Mouse (Mus musculus): ENCODE results near the gene Med9. TPM values are rescaled to one million over a fixed set of nuclear protein-coding genes. Genes with fewer than 3 reads are reported as not detected.

The Med9 gene
- total and polyA plus RNA-seq, 3 experiments, result 35.5 to 43.3 (median 41.6) TPM

DNA sequence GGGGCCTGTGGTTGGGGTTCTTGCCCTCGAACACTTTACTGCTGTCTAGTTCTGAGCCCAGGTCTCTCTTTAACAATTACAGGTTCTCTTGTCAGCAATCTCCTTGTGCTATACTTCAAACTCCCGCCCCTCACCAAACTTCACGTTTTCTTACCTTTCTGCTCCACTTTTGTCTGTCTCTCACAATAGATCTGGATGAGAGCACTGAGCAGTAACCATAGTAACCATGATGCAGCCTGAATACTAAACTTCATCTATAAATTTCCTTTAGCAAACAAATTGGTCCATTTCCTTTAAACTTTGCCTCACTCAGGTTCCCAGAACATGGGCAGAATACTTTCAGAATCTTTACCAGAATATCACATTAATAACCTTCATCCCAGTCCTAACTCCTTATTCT lies 61.4 kb downstream of the Med9 start:
- H3K27ac ChIP-seq (ENCODE audit: insufficient read depth, low read depth), result no peak overlapping the region
- no peaks in the 10 kb centered on the region for H3K36me3 ChIP-seq (replicated peaks in 1 of 2; ENCODE audit: control insufficient read depth in 1 of 2, insufficient read depth in 1 of 2, low read length in 1 of 2)
- H3K4me1 ChIP-seq (ENCODE audit: control insufficient read depth in 1 of 2, insufficient read depth in 2 of 2), result no peaks in the 10 kb centered on the region
- H3K9ac ChIP-seq (ENCODE audit: insufficient read depth, low read depth), result no peak overlapping the region
- no peak overlapping the region for H3K4me2 ChIP-seq (ENCODE audit: insufficient read depth, low read depth, poor library complexity, severe bottlenecking)
- in situ Hi-C loops (cut with MboI; ENCODE audit: low pct_ligation_motif_present, low pct_unique_long_range_greater_than_20kb, low sequenced_read_pairs) (no loop called here), dilution Hi-C loops (cut with MboI; ENCODE audit: extremely low pct_ligation_motif_present, extremely low pct_unique_long_range_greater_than_20kb, low sequenced_read_pairs) (no loop called here)
- H3K9me3 ChIP-seq (replicated peaks; ENCODE audit: low read length), result no peaks in the 10 kb centered on the region
- no peak for TF ChIP-seq USF2 (conservative IDR thresholded peaks at IDR 0.05; ENCODE audit: low read depth, low read length)
- no peak for TF ChIP-seq POLR2AphosphoS2 (IDR thresholded peaks at IDR 0.05; ENCODE audit: low read depth, low read length)
- TF ChIP-seq ZKSCAN1 (IDR thresholded peaks at IDR 0.05; ENCODE audit: borderline replicate concordance, low read depth, low read length), result no peak
- TF ChIP-seq TBP (conservative IDR thresholded peaks at IDR 0.05; ENCODE audit: low read depth, low read length), result no peak
- no peak for TF ChIP-seq KAT2A (IDR thresholded peaks at IDR 0.05; ENCODE audit: insufficient replicate concordance, low read length)
- no peak for TF ChIP-seq MAZ (IDR thresholded peaks at IDR 0.05; ENCODE audit: low read depth, low read length)
- TF ChIP-seq USF1 (IDR thresholded peaks at IDR 0.05; ENCODE audit: low read depth, low read length), result no peak
- no peak for TF ChIP-seq POLR2A (IDR thresholded peaks at IDR 0.05; ENCODE audit: low read depth, low read length)
- TF ChIP-seq NRF1 (IDR thresholded peaks at IDR 0.05; ENCODE audit: low read depth, low read length), result no peak
- TF ChIP-seq SIN3A (IDR thresholded peaks at IDR 0.05; ENCODE audit: low read length), result no peak
- no peak for TF ChIP-seq ELF1 (IDR thresholded peaks at IDR 0.05; ENCODE audit: low read depth, low read length)
- TF ChIP-seq CHD1 (IDR thresholded peaks at IDR 0.05; ENCODE audit: low read depth, low read length), result no peak
- TF ChIP-seq BHLHE40 (IDR thresholded peaks at IDR 0.05; ENCODE audit: low read depth, low read length), result no peak
- no peak for TF ChIP-seq MYC (IDR thresholded peaks at IDR 0.05; ENCODE audit: low read depth, low read length)
- no peak for TF ChIP-seq MEF2A (IDR thresholded peaks at IDR 0.05; ENCODE audit: borderline replicate concordance, low read depth, low read length)
- no peak for TF ChIP-seq SMC3 (IDR thresholded peaks at IDR 0.05; ENCODE audit: low read depth, low read length)
- no peak for TF ChIP-seq PAX5 (IDR thresholded peaks at IDR 0.05; ENCODE audit: low read length)
- TF ChIP-seq E2F4 (IDR thresholded peaks at IDR 0.05; ENCODE audit: insufficient replicate concordance, low read depth, low read length), result no peak
- no peak overlapping the region for H3K4me3 ChIP-seq (replicated peaks in 1 of 3; ENCODE audit: low read depth in 2 of 3, low read length in 2 of 3, poor library complexity in 1 of 3)
- no peak for DNase-seq (ENCODE audit: extremely low read depth)
- peaks cover 2% of the 10 kb centered on the region for H3K27me3 ChIP-seq (replicated peaks)
- no peaks in the 10 kb centered on the region for H3K79me2 ChIP-seq (replicated peaks; ENCODE audit: control insufficient read depth, extremely low read depth, insufficient read depth, poor library complexity, severe bottlenecking)

DNA sequence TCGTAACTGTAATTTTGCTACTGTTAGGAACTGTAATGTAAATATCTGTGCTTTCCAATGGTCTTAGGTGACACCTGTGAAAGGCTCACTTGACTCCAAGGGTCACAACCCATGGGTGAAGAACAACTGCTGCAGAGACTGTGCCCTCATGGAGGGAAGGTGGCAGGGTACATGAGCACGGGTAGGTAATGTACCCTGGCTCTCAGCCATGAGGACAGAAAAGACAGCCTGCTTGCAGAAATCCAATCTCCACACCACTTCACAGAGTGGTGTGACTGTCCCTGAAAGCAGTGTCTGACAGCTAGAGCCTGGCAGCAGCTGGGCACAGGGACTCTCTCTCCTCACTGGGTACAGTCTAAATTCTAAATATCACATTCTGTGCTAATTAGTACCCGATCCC lies 63.5 kb downstream of the Med9 start:
- Histone ChIP-seq H3K4me1 (ENCODE audit: control insufficient read depth in 1 of 2, insufficient read depth in 2 of 2) (no peaks in the 10 kb centered on the region), H3K27me3 (replicated peaks) (peaks cover 2% of the 10 kb centered on the region), H3K36me3 (replicated peaks in 1 of 2; ENCODE audit: control insufficient read depth in 1 of 2, insufficient read depth in 1 of 2, low read length in 1 of 2) (no peaks in the 10 kb centered on the region), H3K79me2 (replicated peaks; ENCODE audit: control insufficient read depth, extremely low read depth, insufficient read depth, poor library complexity, severe bottlenecking) (no peaks in the 10 kb centered on the region), H3K9ac (ENCODE audit: insufficient read depth, low read depth) (no peak overlapping the region), H3K4me2 (ENCODE audit: insufficient read depth, low read depth, poor library complexity, severe bottlenecking) (no peak overlapping the region), H3K27ac (ENCODE audit: insufficient read depth, low read depth) (no peak overlapping the region), H3K4me3 (replicated peaks in 1 of 3; ENCODE audit: low read depth in 2 of 3, low read length in 2 of 3, poor library complexity in 1 of 3) (no peak overlapping the region), H3K9me3 (replicated peaks; ENCODE audit: low read length) (no peaks in the 10 kb centered on the region)
- no peak for DNase-seq (ENCODE audit: extremely low read depth)
- dilution Hi-C loops (cut with MboI; ENCODE audit: extremely low pct_ligation_motif_present, extremely low pct_unique_long_range_greater_than_20kb, low sequenced_read_pairs) (no loop called here), in situ Hi-C loops (cut with MboI; ENCODE audit: low pct_ligation_motif_present, low pct_unique_long_range_greater_than_20kb, low sequenced_read_pairs) (no loop called here)
- TF ChIP-seq ELF1 (IDR thresholded peaks at IDR 0.05; ENCODE audit: low read depth, low read length) (no peak), E2F4 (IDR thresholded peaks at IDR 0.05; ENCODE audit: insufficient replicate concordance, low read depth, low read length) (no peak), GABPA (IDR thresholded peaks at IDR 0.05; ENCODE audit: insufficient replicate concordance, low read depth, low read length) (no peak), JUN (IDR thresholded peaks at IDR 0.05; ENCODE audit: insufficient read depth, low read depth, low read length) (no peak), MAFK (IDR thresholded peaks at IDR 0.05; ENCODE audit: insufficient replicate concordance, low read length) (no peak), UBTF (IDR thresholded peaks at IDR 0.05; ENCODE audit: low read depth, low read length) (no peak), CHD2 (IDR thresholded peaks at IDR 0.05; ENCODE audit: low read length) (no peak)

Other genes starting within 250 kb of the Med9 start
- gene Pld6, start 160.6 kb upstream of the Med9 start, total RNA-seq (2012; rRNA removed), result not detected in 2 replicates
- not detected in 2 replicates for gene Pld6, start 160.6 kb upstream of the Med9 start, total RNA-seq (2014; rRNA removed)
- not detected in 2 replicates for gene Pld6, start 160.6 kb upstream of the Med9 start, polyA plus RNA-seq (2012; ENCODE audit: insufficient read length, low read depth)
- gene Flcn, start 138.2 kb upstream of the Med9 start, total RNA-seq (2012; rRNA removed), result 36.1 and 37.2 TPM in 2 replicates
- 28.7 and 31.7 TPM in 2 replicates for gene Flcn, start 138.2 kb upstream of the Med9 start, total RNA-seq (2014; rRNA removed)
- 31.1 and 35.1 TPM in 2 replicates for gene Flcn, start 138.2 kb upstream of the Med9 start, polyA plus RNA-seq (2012; ENCODE audit: insufficient read length, low read depth)
- 23.1 and 24.3 TPM in 2 replicates for gene Nt5m, start 108.8 kb upstream of the Med9 start, total RNA-seq (2012; rRNA removed)
- gene Nt5m, start 108.8 kb upstream of the Med9 start, total RNA-seq (2014; rRNA removed), result 24.6 and 25.7 TPM in 2 replicates
- 16.4 and 22.3 TPM in 2 replicates for gene Nt5m, start 108.8 kb upstream of the Med9 start, polyA plus RNA-seq (2012; ENCODE audit: insufficient read length, low read depth)
- 128 and 140 TPM in 2 replicates for gene Cops3, start 108.4 kb upstream of the Med9 start, total RNA-seq (2012; rRNA removed)
- gene Cops3, start 108.4 kb upstream of the Med9 start, total RNA-seq (2014; rRNA removed), result 317 and 374 TPM in 2 replicates
- gene Cops3, start 108.4 kb upstream of the Med9 start, polyA plus RNA-seq (2012; ENCODE audit: insufficient read length, low read depth), result 248 and 267 TPM in 2 replicates
- 0.17 and 0.30 TPM in 2 replicates for gene Rasd1, start 16.7 kb downstream of the Med9 start, total RNA-seq (2012; rRNA removed)
- gene Rasd1, start 16.7 kb downstream of the Med9 start, total RNA-seq (2014; rRNA removed), result 0.13 and 0.14 TPM in 2 replicates
- gene Rasd1, start 16.7 kb downstream of the Med9 start, polyA plus RNA-seq (2012; ENCODE audit: insufficient read length, low read depth), result 0.15 TPM in 1 of 2 replicates, not detected in the other
- 7.8 and 9.1 TPM in 2 replicates for gene Pemt, start 98.3 kb downstream of the Med9 start, total RNA-seq (2012; rRNA removed)
- gene Pemt, start 98.3 kb downstream of the Med9 start, total RNA-seq (2014; rRNA removed), result 6.7 and 6.9 TPM in 2 replicates
- gene Pemt, start 98.3 kb downstream of the Med9 start, polyA plus RNA-seq (2012; ENCODE audit: insufficient read length, low read depth), result 10.5 and 10.7 TPM in 2 replicates
- gene Rai1, start 156.8 kb downstream of the Med9 start, total RNA-seq (2012; rRNA removed), result 15.4 and 15.5 TPM in 2 replicates
- gene Rai1, start 156.8 kb downstream of the Med9 start, total RNA-seq (2014; rRNA removed), result 6.5 and 6.6 TPM in 2 replicates
- 19.1 and 22.6 TPM in 2 replicates for gene Rai1, start 156.8 kb downstream of the Med9 start, polyA plus RNA-seq (2012; ENCODE audit: insufficient read length, low read depth)

Measured in CH12.LX (cell line).